Mouse (Mus musculus): ENCODE measurements around the gene Wdr82. TPM values are rescaled to one million over a fixed set of nuclear protein-coding genes. Genes with fewer than 3 reads are reported as not detected.
"Not testable (repeated sequence)": the region's sequence is repeated elsewhere in the genome, so short reads cannot be mapped to it uniquely, and the experiment has no call there.

Gene Wdr82
- total RNA-seq, 1 experiment from 2014 or later = 84.7 TPM

DNA sequence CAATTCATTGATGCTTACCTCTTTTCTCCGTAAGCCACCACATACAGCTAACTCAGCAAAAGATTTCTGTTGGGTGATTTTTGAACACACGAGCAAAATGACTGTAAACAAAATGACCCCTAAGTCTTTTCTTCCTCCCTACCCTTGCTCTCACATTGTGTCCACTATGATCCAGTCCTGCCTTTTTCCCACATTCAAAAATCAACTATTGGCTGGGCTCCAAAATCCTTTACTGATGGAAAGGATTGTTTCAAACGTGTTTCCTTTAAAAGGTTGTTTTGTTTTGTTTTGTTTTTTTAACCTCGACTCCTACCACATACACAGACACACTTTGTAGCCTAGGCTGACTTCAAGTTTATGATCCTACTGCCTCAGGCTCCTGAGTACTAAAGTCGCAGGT lies 10.3 kb upstream of the Wdr82 start:
- DNase-seq = no peak

GRCm38 (mm10) chr9:106166709-106167108 lies 4.0 kb upstream of the Wdr82 start:
- DNase-seq = no peak

DNA sequence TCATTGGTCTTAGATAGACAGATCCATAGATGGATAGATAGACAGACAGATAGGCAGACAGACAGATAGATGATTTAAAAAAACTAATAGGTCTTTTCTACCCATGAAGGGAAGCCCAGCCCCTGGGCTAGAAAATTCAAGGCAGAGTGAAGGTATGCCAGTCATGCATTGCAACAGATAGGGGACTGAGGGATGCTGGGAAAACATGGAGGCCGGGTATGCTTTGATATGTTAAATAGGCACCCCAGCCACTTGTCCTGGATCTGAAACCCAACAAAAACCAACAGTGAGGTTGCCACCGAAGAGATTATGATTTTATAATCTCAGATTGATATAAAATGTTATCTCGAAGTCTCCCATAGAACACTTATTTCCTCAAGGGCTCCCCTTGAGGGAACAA lies 3.5 kb upstream of the Wdr82 start:
- DNase-seq = no peak

DNA sequence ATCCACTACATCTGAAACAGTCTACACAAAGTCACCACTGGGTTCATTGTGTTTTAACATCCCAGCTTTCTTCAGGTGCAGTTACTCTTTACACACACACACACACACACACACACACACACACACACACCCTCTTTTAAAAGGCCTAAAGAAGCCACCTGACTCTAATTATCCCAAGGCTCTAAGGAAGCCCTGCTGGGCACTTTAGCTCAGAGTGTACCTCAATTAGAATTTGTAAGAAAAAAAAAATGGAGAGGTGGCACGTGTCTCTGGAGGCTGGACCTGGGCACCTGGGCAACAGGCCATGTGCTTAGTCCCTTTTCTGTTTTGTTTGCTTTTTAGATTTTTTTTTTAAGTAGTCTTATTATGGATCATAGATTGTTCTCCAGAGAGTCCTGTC lies 3.0 kb upstream of the Wdr82 start:
- DNase-seq = no peak

DNA sequence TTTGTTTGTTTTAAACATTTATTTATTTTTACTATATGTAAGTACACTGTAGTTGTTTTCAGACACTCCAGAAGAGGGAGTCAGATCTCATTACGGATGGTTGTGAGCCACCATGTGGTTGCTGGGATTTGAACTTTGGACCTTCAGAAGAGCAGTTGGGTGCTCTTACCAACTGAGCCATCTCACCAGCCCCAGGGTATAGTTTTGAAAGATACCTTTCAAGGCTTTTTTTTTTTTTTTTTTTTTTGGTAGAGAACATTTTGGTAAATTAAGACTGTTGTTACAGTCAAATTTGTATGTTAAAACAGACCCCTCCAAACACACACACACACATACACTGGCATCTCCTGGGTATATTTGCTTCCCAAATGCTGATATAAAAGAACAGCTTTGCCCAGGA lies 1.7 kb upstream of the Wdr82 start:
- not testable (repeated sequence) for DNase-seq

DNA sequence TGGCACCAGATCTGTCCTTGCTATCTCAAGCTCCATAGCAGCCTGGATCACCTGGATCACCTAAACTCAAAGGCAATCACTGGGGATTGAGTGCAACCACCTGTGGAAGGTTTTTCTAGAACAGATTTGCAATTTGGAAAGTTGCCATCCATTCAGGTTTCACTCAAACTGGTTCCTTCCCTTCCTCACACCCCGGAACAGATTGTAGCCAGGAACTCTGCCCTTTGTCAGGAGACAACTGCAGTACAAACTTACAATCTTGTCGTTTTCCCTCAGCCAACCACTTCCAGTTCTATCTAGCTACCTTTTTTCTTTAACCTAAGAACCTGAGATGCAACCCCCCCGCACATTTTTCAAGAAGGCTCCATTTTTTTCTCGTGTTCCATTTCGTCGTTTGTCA lies 811 bp upstream of the Wdr82 start:
- no peak for DNase-seq

GRCm38 (mm10) chr9:106171346-106172158 lies 824 bp downstream of the Wdr82 start:
- DNase-seq = peak; percentile 89

DNA sequence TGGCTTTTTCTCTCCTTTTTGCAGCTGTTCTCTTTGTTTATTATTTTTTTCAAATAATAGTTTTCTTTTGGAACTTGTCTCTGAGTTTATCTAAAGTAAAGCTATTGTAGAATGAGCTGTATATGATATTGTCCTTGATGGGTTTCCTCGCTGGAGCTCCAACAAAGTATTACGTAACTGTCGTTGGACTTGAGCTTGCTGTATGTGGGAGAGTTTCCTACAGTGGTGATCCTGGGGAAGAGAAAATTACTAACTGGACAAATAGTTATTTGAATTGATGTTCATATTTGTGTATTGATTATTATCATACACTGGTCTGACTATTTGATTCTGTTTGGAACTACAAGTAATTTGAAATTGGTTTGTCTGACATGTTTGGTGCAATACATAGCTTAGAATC lies 1.8 kb downstream of the Wdr82 start:
- DNase-seq = no peak

DNA sequence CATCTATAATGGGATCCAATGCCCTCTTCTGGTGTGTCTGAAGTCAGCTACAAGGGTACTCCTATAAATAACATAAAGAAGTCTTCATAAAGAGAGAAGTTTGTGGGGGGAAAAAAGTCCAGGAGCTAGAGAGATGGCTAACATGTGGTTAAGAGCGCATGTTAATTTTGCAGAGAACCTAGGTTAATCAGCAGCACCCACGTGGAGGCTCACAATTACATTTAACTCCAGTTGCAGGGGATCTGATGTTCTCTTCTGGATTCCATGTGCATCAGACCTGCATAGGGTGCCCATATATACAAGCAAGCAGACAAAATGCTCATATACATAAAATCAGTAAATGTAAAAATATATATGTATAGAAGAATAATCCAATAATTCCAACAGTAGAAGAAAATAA lies 2.6 kb downstream of the Wdr82 start:
- no peak for DNase-seq

- DNase-seq = no peak
Measured at GRCm38 (mm10) chr9:106175552-106176200, 4.9 kb downstream of the Wdr82 start.

GRCm38 (mm10) chr9:106176769-106177168 lies 6.0 kb downstream of the Wdr82 start:
- no peak for DNase-seq

- no peak for DNase-seq
Measured at GRCm38 (mm10) chr9:106177799-106178198, 7.1 kb downstream of the Wdr82 start.

DNA sequence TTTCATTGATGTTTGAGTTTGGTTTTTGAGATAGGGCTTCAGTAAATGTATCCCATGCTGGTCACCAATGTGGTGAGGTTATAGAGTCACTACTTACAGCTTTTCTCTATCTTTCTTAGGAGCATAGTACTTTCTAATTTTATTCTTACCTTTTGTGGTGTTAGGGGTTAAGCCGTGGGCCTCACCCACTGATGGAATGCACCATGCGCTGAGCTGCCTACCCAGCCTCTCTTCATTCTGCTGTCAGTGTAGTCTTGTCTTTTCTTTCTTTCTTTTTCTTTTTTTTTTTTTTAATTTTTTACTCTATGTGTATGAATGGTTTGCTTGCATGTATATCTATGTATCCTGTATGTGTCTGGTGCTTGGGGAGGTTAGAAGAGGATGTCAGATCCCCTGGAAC lies 8.7 kb downstream of the Wdr82 start:
- no peak for DNase-seq

DNA sequence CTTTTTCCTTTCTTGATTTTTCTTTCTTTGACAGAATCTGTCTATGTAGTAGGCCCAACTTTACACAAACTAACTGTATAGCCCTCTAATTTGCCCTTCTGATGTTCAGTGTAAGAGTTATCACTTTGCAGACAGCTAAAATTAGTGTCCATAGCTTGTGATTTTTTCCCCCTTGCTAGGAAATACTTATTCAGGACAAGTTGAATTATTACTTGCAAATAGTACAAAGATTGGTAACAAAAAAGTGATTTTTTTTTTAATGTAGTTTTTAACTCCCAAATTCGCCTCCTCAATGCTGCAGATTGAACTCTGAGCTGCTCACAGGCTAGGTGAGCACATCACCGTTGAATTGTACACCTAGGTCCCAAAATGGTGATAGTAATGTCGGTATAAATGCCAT lies 9.2 kb downstream of the Wdr82 start:
- DNase-seq = no peak

GRCm38 (mm10) chr9:106182146-106182545 lies 11.4 kb downstream of the Wdr82 start:
- DNase-seq = no peak

- no peak for DNase-seq
Measured at GRCm38 (mm10) chr9:106183996-106184395, 13.3 kb downstream of the Wdr82 start.

GRCm38 (mm10) chr9:106191355-106191754 lies 20.6 kb downstream of the Wdr82 start:
- DNase-seq = peak; percentile 29

DNA sequence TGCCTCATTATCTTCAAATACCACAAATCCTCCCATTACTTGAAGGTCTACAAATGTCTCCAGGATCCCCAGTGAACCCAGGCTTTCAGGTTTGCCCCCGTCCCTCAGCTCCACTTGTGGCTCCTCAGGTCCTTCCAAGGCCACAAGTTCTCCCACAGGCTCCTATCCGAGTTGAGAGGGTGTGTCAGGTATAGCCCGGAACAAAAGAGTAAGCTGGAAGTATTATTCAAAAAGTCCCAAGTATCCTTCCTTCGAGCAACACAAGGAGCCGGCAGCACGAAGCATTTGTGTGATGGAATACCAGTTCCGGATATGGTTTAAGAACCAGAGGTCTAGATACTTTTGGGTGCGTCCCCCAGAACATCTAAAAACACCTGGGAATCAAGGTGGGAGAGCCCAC lies 21.3 kb downstream of the Wdr82 start:
- DNase-seq = no peak

DNA sequence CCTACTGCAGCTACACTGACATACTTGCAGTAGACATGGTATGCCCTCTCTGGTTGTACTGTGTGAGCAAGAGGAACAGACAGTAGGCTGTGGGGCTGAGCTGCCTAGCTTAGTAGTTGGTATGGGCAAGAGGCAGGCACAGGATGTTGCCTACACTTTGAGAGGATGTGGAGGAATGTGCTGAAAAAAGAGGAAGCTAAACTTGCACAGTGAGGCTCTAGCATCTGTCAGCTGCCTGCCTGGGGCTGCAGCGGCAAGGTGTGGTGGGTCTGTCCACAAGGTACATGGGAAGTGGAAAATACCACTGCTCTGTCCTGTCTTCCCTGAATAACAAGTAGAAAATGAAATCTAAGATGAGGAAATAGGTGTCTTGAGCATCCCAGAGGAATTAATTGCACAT lies 22.3 kb downstream of the Wdr82 start:
- DNase-seq = no peak

- peak; percentile 54 for DNase-seq
Measured at GRCm38 (mm10) chr9:106193930-106194807, 23.4 kb downstream of the Wdr82 start.

GRCm38 (mm10) chr9:106195693-106196092 lies 25.0 kb downstream of the Wdr82 start:
- DNase-seq = no peak

DNA sequence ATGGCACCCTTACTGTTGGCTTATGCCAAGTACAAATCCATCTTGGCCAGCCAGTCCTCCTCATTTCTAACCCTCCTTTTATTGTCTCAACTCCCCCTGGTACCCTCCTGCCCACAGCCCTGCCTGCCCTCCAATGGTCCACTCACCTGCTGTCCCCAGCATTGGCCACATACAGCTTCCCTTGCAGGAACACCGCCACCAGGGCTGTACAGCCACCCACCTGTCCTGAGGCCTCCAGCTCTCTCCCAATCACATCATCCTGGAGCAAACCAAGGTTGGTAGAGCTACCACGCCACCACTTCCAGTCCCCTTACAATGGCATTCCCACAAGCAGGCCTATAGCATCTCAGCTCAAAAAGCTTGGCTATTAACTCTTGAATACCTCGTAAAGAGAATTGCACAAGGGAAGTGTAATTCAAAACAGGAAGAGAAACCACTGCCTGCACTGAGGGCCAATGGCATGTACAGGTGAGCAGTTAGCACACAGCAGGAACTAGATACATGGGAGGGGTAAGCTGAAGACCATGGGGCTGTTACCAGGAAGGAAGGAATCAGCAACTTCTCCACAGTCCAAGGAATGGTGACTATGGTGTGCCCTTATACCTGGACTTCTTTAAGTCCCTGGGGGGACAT lies 26.5 kb downstream of the Wdr82 start:
- no peak for DNase-seq
